Mouse (Mus musculus) stomach, embryonic 15.5 days (tissue): ENCODE results near the gene 1810055G02Rik. TPM values are rescaled to one million over a fixed set of nuclear protein-coding genes. Genes with fewer than 3 reads are reported as not detected.

ENCODE experiments used
- ATAC-seq: fragments of 200-750 bp; cut with Nextera tagmentation; 2 replicates; pipeline ENCODE4 v1.8.0; 2017; ENCODE audit warnings: low read depth, moderate number of reproducible peaks, moderate TSS enrichment; ENCODE audit not compliant: insufficient read depth, low FRiP score
- H3K27ac ChIP-seq: fragments of 300-500 bp; sonication (generic); 2 replicates; pipeline ENCODE4 v1.5.1; 2015; ENCODE audit warnings: mild to moderate bottlenecking, inconsistent platforms
- H3K27me3 ChIP-seq: fragments of 300-500 bp; sonication (generic); replicated peaks from 2 replicates; pipeline ENCODE4 v1.6.1; 2015; ENCODE audit warnings: inconsistent platforms
- H3K36me3 ChIP-seq: fragments of 300-500 bp; sonication (generic); 2 replicates; pipeline ENCODE4 v1.6.1; 2015; ENCODE audit warnings: inconsistent platforms
- H3K4me1 ChIP-seq: fragments of 300-500 bp; sonication (generic); 2 replicates; pipeline ENCODE4 v1.6.1; 2015; ENCODE audit warnings: inconsistent platforms
- H3K4me2 ChIP-seq: fragments of 300-500 bp; sonication (generic); 2 replicates; pipeline ENCODE4 v1.6.1; 2015; ENCODE audit warnings: mild to moderate bottlenecking, inconsistent platforms
- H3K4me3 ChIP-seq: fragments of 300-500 bp; sonication (generic); replicated peaks from 2 replicates; pipeline ENCODE4 v1.5.1; 2015; ENCODE audit warnings: inconsistent platforms
- H3K9ac ChIP-seq: fragments of 300-500 bp; sonication (generic); 2 replicates; pipeline ENCODE4 v1.6.1; 2015; ENCODE audit warnings: inconsistent platforms
- H3K9me3 ChIP-seq: fragments of 300-500 bp; sonication (generic); 2 replicates; pipeline ENCODE4 v1.6.1; 2016; ENCODE audit warnings: inconsistent platforms
- WGBS: fragments of 180-500 bp; shearing (Covaris S2); methylation state at CpG from one replicate; pipeline ENCODE4 v1.1.7; 2015; 5-methylcytosine and 5-hydroxymethylcytosine counted together
- polyA plus RNA-seq: library from polyadenylated mRNA; unstranded; fragments of >200 nt; fragmentation: Nextera tagmentation; extraction: Ambion mirVana; gene quantifications from 2 replicates; pipeline ENCODE4 v1.2.1, GENCODE M21; 2015

The 1810055G02Rik gene
- polyA plus RNA-seq, 1 experiment from 2014 or later: 35.9 TPM

DNA sequence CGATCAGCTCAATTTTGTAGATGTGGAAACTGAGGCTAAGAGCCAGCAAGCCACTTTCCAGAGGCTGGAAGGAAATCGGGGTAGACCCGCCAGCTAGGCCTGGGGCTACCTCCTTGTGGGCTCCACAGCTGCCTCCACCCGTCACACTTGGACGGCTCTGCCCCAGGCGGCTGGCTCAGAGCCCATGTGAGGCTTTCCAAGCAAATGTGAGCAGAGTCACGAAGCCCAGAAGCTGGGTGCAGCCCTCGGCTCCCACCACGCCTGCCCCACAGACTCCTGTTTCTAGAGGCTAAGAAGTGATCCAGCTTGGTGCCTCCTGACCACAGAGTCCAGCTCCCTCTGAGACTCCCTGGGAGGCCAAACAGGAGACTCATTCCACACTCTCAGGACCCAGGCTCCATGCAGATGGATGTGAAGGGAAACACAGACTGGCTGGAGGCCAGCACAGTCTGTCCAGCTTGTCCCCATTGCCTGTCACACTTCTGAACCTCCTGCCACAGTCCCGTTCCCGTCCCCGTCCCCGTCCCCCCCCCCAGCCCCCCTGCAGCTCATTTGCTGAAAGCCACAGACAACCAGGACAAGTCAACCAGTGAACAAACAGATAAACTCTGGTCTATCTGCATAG is 26.7 kb upstream of the 1810055G02Rik start:
- 0 out of 2 replicates have a peak overlapping the region, but pooled peaks have one; percentile 3 for H3K4me3 ChIP-seq
- H3K9ac ChIP-seq: no peak overlapping the region
- peak overlapping the region; percentile 87 for H3K27ac ChIP-seq
- ATAC-seq: peak; percentile 54; the same call in 1 of the 2 replicates
- H3K4me1 ChIP-seq: peaks cover 50% of the 10 kb centered on the region
- no peaks in the 10 kb centered on the region for H3K36me3 ChIP-seq
- H3K9me3 ChIP-seq: no peaks in the 10 kb centered on the region
- WGBS: 22% methylated on average over 13 of the region's 13 CpGs
- H3K27me3 ChIP-seq: no peaks in the 10 kb centered on the region
- peak overlapping the region; percentile 35 for H3K4me2 ChIP-seq

DNA sequence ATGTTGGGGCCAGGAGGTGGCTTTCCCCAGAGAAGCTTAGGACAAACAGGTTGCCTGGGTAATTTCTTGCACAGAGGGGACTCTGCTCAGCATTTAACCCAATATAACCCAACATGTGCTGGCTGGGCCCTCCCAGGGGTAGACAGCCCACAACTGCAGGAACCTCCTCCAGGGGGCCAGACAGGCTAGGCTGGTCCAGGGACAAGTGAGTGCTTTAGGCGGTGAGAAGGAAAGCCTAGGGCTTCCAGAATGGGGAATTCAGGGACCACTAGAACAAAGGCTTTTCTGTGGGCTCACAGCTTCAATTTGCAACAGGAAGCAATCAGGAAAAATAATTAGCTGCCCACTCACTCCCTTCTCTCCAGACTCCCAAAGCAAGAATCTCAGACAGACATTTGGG is 23.7 kb upstream of the 1810055G02Rik start:
- peaks cover 61% of the 10 kb centered on the region for H3K4me1 ChIP-seq
- H3K9ac ChIP-seq: no peak overlapping the region
- 28% methylated on average over 1 of the region's 1 CpGs for WGBS
- H3K36me3 ChIP-seq: no peaks in the 10 kb centered on the region
- peak overlapping the region; percentile 91 for H3K4me2 ChIP-seq
- ATAC-seq: no peak
- H3K4me3 ChIP-seq: peak overlapping the region; percentile 97
- no peaks in the 10 kb centered on the region for H3K27me3 ChIP-seq
- H3K27ac ChIP-seq: peak overlapping the region; percentile 88; the same call in 1 of the 2 replicates
- no peaks in the 10 kb centered on the region for H3K9me3 ChIP-seq

DNA sequence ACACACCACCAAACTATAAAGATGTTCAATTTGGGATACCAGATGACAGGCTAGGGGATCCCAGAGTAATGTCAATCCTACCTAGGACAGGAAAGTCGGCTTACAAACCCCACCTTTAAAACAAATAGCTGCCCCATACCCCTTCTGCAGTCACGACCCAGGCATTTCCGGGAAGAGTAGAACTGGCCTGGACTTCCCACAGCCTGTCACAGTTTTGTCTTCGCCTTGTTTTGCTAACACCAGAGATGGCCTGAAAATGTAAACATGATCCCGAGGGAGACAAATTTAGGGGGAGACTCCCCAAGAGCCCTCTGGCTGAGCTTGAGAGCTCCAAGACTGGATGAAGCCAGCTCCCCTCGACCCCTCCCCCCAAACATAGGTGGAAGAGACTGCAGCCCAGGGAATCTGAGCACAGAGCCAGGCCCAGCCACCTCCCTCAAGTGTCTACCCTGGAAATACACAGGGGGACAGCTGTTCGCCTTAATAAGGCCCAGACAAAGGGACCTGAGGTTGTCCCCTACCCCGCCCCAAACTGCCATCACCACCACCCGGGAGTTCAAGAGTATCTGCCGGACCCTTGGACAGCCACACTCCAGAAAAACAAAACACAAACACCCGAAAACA is 23.0 kb upstream of the 1810055G02Rik start:
- Histone ChIP-seq H3K27me3 (no peaks in the 10 kb centered on the region), H3K4me2 (peak overlapping the region; percentile 91), H3K9ac (peak overlapping the region; percentile 95; the same call in 1 of the 2 replicates), H3K9me3 (no peaks in the 10 kb centered on the region), H3K4me3 (peak overlapping the region; percentile 97), H3K4me1 (peaks cover 55% of the 10 kb centered on the region), H3K27ac (peak overlapping the region; percentile 88), H3K36me3 (no peaks in the 10 kb centered on the region)
- 0 out of 2 replicates have a peak, but pooled peaks have one; percentile 8 for ATAC-seq
- 9% methylated on average over 11 of the region's 11 CpGs for WGBS

DNA sequence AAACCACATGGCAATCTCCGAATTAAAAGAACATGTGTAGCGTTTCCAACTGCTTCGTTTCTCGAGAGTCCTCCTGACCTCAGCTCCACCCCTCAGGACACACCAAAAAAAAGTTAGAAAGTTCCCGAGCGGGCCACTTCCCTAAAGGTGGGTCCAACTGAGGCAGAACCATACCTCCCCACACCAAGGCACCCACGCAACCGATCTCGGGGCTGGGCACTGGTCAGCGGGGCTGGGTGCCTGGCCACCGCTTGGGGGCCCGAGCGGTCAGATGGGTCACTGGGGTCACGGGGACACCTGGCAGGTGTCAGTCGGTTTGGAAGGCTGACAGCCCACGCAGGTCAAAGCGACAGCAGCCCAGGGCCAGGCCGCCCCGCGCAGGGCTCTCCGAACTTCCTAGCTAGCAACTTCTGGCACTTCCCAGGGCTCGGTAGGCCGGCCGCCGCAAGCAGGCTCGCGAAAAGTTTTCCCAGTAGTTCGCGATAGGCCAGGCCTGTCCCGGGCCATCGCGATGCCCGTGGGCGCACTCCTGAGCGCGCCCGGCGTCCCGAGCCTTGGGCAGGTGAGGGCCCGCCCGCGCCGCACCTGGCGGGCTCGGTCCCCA is 22.4 kb upstream of the 1810055G02Rik start:
- peak overlapping the region; percentile 97 for H3K4me3 ChIP-seq
- H3K27me3 ChIP-seq: no peaks in the 10 kb centered on the region
- H3K4me1 ChIP-seq: peaks cover 48% of the 10 kb centered on the region
- peak overlapping the region; percentile 91 for H3K4me2 ChIP-seq
- peak overlapping the region; percentile 88 for H3K27ac ChIP-seq
- peak; percentile 38 for ATAC-seq
- H3K9me3 ChIP-seq: no peaks in the 10 kb centered on the region
- WGBS: 1% methylated on average over 44 of the region's 45 CpGs
- no peaks in the 10 kb centered on the region for H3K36me3 ChIP-seq
- peak overlapping the region; percentile 95 for H3K9ac ChIP-seq

DNA sequence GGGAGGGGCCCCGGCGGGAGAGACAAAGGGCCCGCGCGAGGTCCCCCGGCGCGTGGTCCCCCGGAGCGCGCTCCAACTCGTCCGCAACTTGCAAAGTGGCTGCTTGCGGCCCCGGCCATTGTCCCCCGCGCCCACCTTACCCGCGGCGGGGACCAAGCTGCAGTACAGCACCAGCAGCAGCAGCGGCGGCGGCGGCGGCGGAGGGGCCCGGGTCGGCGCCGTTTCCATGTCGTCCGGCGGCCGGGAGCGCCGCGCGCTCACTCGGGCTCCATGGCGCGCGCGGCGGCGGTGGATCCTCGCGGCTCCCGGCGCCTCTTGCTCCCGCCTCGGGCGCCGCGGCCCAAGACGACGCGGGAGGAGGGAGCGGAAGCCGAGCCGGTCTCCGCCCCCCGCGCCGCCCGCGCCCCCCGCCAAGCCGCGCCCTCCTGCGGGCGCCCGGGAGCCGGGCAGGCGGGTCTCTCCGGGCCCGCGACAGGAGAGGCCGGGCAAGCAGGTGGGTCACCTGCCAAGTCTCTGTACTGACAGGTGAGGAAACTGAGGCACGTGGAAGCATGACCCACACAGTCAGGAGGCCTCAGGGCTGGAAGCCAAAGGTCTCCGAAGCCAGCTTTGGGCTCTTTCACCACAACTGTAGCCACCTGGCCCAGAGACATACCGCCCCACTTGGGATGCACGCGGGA is 21.7 kb upstream of the 1810055G02Rik start, which contains the start of gene Lrp5:
TSS of gene Lrp5 (minus strand) at position 350 of the 680 bp plus-strand sequence.
- H3K4me3 ChIP-seq: peak within 1 kb of the TSS; percentile 97
- H3K9me3 ChIP-seq: no peaks in the 10 kb centered on the region
- no peaks in the 10 kb centered on the region for H3K36me3 ChIP-seq
- no peaks in the 10 kb centered on the region for H3K27me3 ChIP-seq
- peaks cover 42% of the 10 kb centered on the region for H3K4me1 ChIP-seq
- ATAC-seq: peak; percentile 40
- peak within 1 kb of the TSS; percentile 95 for H3K9ac ChIP-seq
- peak within 1 kb of the TSS; percentile 91 for H3K4me2 ChIP-seq
- peak within 1 kb of the TSS; percentile 88 for H3K27ac ChIP-seq
- under 1% methylated on average over 67 of the region's 83 CpGs for WGBS

DNA sequence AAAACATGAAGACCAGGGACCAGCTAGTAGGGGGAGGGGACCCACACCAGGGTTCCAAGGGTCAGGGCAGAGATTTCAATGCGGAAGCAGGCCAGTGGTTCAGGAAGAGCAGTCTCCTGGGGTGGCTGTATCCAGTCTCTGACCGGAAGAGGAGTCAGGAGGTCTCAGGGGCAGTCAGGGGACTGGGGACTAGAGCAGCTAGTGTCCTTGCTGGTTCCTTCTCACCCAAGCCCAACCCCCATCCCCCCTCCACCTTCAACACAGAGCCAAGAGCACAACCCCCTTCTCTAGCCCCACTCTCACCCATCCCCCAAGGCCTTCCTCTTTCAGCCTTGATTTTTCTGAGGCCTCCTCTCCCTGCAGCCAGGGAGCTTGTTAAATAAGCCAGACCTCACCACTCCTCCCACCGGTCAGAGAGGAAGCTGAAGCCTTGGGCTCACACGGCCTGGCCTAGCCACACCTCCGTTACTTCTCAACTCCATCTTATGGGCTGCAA is 20.4 kb upstream of the 1810055G02Rik start:
- Histone ChIP-seq H3K4me1 (peaks cover 30% of the 10 kb centered on the region), H3K36me3 (no peaks in the 10 kb centered on the region), H3K27me3 (no peaks in the 10 kb centered on the region), H3K27ac (peak overlapping the region; percentile 88; the same call in 1 of the 2 replicates), H3K9me3 (no peaks in the 10 kb centered on the region), H3K4me3 (no peak overlapping the region), H3K9ac (no peak overlapping the region), H3K4me2 (no peak overlapping the region; the same call in 1 of the 2 replicates)
- ATAC-seq: no peak
- 30% methylated on average over 5 of the region's 5 CpGs for WGBS

DNA sequence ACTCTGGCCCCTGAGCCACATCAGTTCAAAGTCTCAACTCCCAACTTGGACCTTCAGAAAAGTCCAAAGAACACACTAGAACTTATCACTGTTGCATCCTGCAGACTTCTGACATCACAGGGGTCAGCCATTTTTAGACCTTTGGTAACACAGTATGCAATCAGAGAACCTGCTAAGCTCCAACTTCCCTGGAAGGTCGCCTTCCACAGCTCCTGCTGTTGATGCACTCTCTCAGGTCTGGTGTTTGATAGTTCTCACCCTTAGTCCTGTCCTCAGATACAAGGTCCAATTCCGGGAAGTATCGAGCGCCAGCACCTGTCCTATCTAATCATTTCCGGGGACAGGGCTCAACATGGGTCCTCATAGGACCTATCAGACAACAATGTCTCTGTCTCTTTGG is 16.8 kb upstream of the 1810055G02Rik start:
- WGBS: 86% methylated on average over 5 of the region's 5 CpGs
- no peak for ATAC-seq
- Histone ChIP-seq H3K4me3 (no peak overlapping the region), H3K4me1 (peaks cover 17% of the 10 kb centered on the region), H3K9me3 (no peaks in the 10 kb centered on the region), H3K27ac (no peak overlapping the region), H3K9ac (no peak overlapping the region), H3K36me3 (no peaks in the 10 kb centered on the region), H3K4me2 (no peak overlapping the region), H3K27me3 (no peaks in the 10 kb centered on the region)

DNA sequence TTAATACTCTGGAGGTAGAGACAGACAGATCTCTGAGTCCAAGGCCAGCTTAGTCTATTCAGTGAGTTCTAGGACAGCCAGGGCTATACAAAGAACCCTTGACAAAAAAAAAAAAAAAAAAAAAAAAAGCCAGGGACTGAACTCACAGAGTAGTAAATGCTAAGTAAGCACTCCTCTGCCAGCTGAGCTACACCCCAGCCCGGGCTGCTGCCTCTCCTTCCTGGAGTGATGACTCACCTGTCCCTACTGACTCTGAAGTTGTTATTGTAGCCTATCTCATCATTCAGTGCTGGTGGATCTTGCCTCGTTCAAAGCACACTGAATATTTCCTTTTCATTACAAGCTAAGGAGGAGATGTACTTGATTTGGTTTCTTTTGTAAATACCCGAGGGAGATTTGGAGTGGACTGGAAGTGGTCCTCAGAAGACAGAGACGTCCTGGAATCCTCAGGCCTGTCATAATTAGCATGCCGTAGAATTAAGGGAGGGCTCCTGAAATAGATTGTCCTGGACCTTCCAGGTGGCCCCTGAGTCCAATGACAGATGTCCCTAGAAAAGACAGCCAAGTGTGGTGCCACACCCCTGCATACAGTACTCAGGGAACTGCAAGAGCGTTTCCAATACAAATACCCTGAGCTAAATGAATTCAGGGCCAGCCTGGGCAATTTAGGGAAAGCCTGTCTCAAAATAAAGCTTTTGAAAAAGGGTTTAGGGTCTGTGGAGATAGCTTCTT is 15.5 kb upstream of the 1810055G02Rik start:
- WGBS: 49% methylated on average over 6 of the region's 6 CpGs
- H3K4me2 ChIP-seq: no peak overlapping the region

DNA sequence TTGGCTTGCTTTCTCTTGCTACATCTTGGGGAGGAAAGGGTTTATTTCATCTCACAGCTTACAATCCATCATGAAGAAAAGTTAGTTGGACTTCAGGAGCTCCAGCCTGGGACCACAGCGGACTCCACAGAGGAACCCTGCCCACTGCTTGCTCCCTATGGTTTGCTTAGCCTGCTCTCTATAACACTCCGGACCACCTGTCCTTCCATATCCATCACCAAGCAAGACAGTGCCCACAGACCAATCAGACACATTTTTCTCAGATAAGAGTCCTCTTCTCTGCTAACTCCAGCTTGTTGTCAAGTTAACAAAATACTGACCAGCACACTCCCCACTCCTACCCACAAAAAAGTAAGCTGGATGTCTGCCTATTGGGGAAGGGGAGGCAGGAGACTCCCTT is 13.6 kb upstream of the 1810055G02Rik start:
- H3K4me3 ChIP-seq: no peak overlapping the region
- H3K36me3 ChIP-seq: no peaks in the 10 kb centered on the region
- H3K4me2 ChIP-seq: no peak overlapping the region
- no peak for ATAC-seq
- H3K27me3 ChIP-seq: no peaks in the 10 kb centered on the region
- no peak overlapping the region for H3K9ac ChIP-seq
- 68% methylated on average over 2 of the region's 2 CpGs for WGBS
- no peak overlapping the region for H3K27ac ChIP-seq
- H3K4me1 ChIP-seq: no peaks in the 10 kb centered on the region
- no peaks in the 10 kb centered on the region for H3K9me3 ChIP-seq

More for the DNA sequence above, 15.5 kb upstream of the 1810055G02Rik start:
- no peak overlapping the region for H3K4me3 ChIP-seq
- no peaks in the 10 kb centered on the region for H3K9me3 ChIP-seq
- no peak for ATAC-seq
- no peaks in the 10 kb centered on the region for H3K36me3 ChIP-seq
- no peaks in the 10 kb centered on the region for H3K27me3 ChIP-seq
- no peak overlapping the region for H3K9ac ChIP-seq
- no peak overlapping the region for H3K27ac ChIP-seq
- peaks cover 6% of the 10 kb centered on the region for H3K4me1 ChIP-seq

DNA sequence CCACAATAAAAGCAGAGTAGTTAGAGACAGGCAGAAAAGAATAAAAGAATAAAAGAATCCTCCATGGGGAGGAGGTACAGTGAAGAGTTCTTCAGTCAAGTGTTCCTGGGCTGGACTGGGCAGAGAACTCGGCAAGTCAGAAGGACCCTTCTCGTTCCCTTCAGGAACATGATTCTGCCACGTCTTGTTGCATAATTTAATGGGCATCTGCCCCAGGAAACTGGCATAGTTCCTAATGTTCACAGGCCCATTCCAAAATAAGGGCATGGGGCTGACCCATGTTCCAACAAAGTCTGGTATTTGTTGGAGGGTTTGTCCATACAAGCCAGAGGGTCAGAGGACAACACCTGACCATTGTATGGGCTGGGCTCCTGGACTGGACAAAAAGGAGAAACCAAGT is 13.1 kb upstream of the 1810055G02Rik start:
- no peak for ATAC-seq
- no peak overlapping the region for H3K27ac ChIP-seq
- no peak overlapping the region for H3K4me2 ChIP-seq
- H3K9ac ChIP-seq: no peak overlapping the region
- no peaks in the 10 kb centered on the region for H3K9me3 ChIP-seq
- H3K4me1 ChIP-seq: no peaks in the 10 kb centered on the region
- H3K4me3 ChIP-seq: no peak overlapping the region
- no peaks in the 10 kb centered on the region for H3K36me3 ChIP-seq
- H3K27me3 ChIP-seq: no peaks in the 10 kb centered on the region
- WGBS: 70% methylated on average over 3 of the region's 3 CpGs

DNA sequence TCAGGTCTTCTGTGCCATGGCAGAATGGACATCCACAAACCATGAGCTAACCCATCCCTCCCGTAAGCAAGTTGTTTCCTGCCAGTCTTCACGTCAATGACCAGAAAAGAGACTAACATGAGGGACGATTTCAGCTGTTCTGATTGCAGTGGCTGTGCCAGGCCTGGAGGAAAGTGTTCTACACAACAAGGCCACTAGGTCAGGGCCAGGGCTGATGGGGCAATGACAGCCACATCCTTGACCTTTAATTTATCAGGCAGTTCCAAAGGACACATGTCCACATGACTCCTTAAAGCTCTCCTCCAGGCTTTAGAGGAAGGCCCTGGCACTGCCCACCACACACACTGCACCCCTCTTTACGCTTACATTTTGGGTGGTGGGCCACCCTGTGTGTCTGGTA is 12.6 kb upstream of the 1810055G02Rik start:
- Histone ChIP-seq H3K9me3 (no peaks in the 10 kb centered on the region), H3K36me3 (no peaks in the 10 kb centered on the region), H3K4me3 (no peak overlapping the region), H3K4me1 (no peaks in the 10 kb centered on the region), H3K27ac (no peak overlapping the region), H3K9ac (no peak overlapping the region), H3K27me3 (no peaks in the 10 kb centered on the region), H3K4me2 (no peak overlapping the region)
- 75% methylated on average over 4 of the region's 4 CpGs for WGBS
- no peak for ATAC-seq
